Mouse (Mus musculus): ENCODE results near the gene Rxrg.

GRCm38 (mm10) chr1:167688347-167689231, 90.4 kb downstream of the Rxrg start:
- no peak for TF ChIP-seq CTCF (IDR thresholded peaks at IDR 0.05; ENCODE audit: extremely low read depth, insufficient read depth, insufficient read length, insufficient replicate concordance)
- no peak for TF ChIP-seq POLR2A (IDR thresholded peaks at IDR 0.05; ENCODE audit: low read depth, low read length)

All from spleen, adult 2 months (tissue).